Mouse (Mus musculus): ENCODE results near the gene Tbc1d22a. TPM values are rescaled to one million over a fixed set of nuclear protein-coding genes. Genes with fewer than 3 reads are reported as not detected.

Gene Tbc1d22a
- total and polyA plus RNA-seq, 3 experiments = 15.1 to 21.1 TPM; not detected in 1

- H3K9ac ChIP-seq (ENCODE audit: control insufficient read depth, low read depth, low read length, poor library complexity, severe bottlenecking) = no peak overlapping the region
- no peak overlapping the region for H3K4me3 ChIP-seq (ENCODE audit: control insufficient read depth in 1 of 2, insufficient read depth in 1 of 2, low read depth in 2 of 2, low read length in 2 of 2)
- no peaks in the 10 kb centered on the region for H3K27me3 ChIP-seq (ENCODE audit: control insufficient read depth in 1 of 2, insufficient read depth in 2 of 2, low read length in 2 of 2)
- no peaks in the 10 kb centered on the region for H3K4me1 ChIP-seq (ENCODE audit: control insufficient read depth in 1 of 2, insufficient read depth in 2 of 2, low read length in 2 of 2)
- DNase-seq (ENCODE audit: low read depth, low spot score) = no peak
- H3K27ac ChIP-seq (ENCODE audit: control insufficient read depth, low read depth, low read length) = no peak overlapping the region
- no peak for TF ChIP-seq NRF1 (IDR thresholded peaks at IDR 0.05; ENCODE audit: insufficient read depth, low read depth, low read length, poor library complexity, severe bottlenecking)
- TF ChIP-seq MAZ (IDR thresholded peaks at IDR 0.05; ENCODE audit: low read depth, low read length) = no peak
- TF ChIP-seq CTCF (IDR thresholded peaks at IDR 0.05 in 2 of 3, conservative IDR thresholded peaks at IDR 0.05 in 1 of 3; ENCODE audit: control insufficient read depth in 1 of 3, insufficient read depth in 1 of 3, low read depth in 2 of 3, low read length in 3 of 3, poor library complexity in 1 of 3, severe bottlenecking in 1 of 3) = no peak
- no peak for TF ChIP-seq MEF2A (IDR thresholded peaks at IDR 0.05; ENCODE audit: extremely low read depth, insufficient replicate concordance, low read depth, low read length, poor library complexity, severe bottlenecking)
- no peak for TF ChIP-seq RAD21 (IDR thresholded peaks at IDR 0.05; ENCODE audit: low read depth, low read length)
- TF ChIP-seq ZMIZ1 (IDR thresholded peaks at IDR 0.05; ENCODE audit: low read depth, low read length) = no peak
- TF ChIP-seq RCOR1 (IDR thresholded peaks at IDR 0.05; ENCODE audit: low read depth, low read length) = no peak
- no peak for TF ChIP-seq POLR2A (IDR thresholded peaks at IDR 0.05; ENCODE audit: control insufficient read depth in 1 of 2, insufficient read depth in 1 of 2, low read depth in 1 of 2, low read length in 2 of 2, poor library complexity in 1 of 2)
- TF ChIP-seq MYC (IDR thresholded peaks at IDR 0.05; ENCODE audit: low read depth, low read length) = no peak
- no peak for TF ChIP-seq SIN3A (IDR thresholded peaks at IDR 0.05; ENCODE audit: low read length)
- no peak for TF ChIP-seq TCF12 (IDR thresholded peaks at IDR 0.05; ENCODE audit: low read depth, low read length)
- no peak for TF ChIP-seq NELFE (IDR thresholded peaks at IDR 0.05; ENCODE audit: low read depth, low read length)
- TF ChIP-seq HCFC1 (IDR thresholded peaks at IDR 0.05; ENCODE audit: low read depth, low read length) = no peak
- TF ChIP-seq ELF1 (IDR thresholded peaks at IDR 0.05; ENCODE audit: low read depth, low read length) = no peak
- no peak for TF ChIP-seq ZKSCAN1 (IDR thresholded peaks at IDR 0.05; ENCODE audit: low read depth, low read length)
- no peak for TF ChIP-seq MYB (IDR thresholded peaks at IDR 0.05; ENCODE audit: low read depth, low read length)
- no peak for TF ChIP-seq ZC3H11A (IDR thresholded peaks at IDR 0.05; ENCODE audit: low read depth, low read length)
- no peak for TF ChIP-seq UBTF (IDR thresholded peaks at IDR 0.05; ENCODE audit: borderline replicate concordance, insufficient read depth, low read depth, low read length)
- no peaks in the 10 kb centered on the region for H3K9me3 ChIP-seq (replicated peaks; ENCODE audit: insufficient read depth, low read length)
- no peaks in the 10 kb centered on the region for H3K79me2 ChIP-seq (ENCODE audit: control insufficient read depth, insufficient read depth, low read length, poor library complexity)
- H3K36me3 ChIP-seq (ENCODE audit: control insufficient read depth in 1 of 2, insufficient read depth in 2 of 2, low read length in 2 of 2) = no peaks in the 10 kb centered on the region
Observed at GRCm38 (mm10) chr15:86432791-86433190, 218.5 kb downstream of the Tbc1d22a start.

- TF ChIP-seq TAL1 (IDR thresholded peaks at IDR 0.05; ENCODE audit: low read length) (no peak), MAZ (IDR thresholded peaks at IDR 0.05; ENCODE audit: low read depth, low read length) (no peak), TCF12 (IDR thresholded peaks at IDR 0.05; ENCODE audit: low read depth, low read length) (no peak), ZMIZ1 (IDR thresholded peaks at IDR 0.05; ENCODE audit: low read depth, low read length) (no peak)
- H3K4me1 ChIP-seq (ENCODE audit: control insufficient read depth in 1 of 2, insufficient read depth in 2 of 2, low read length in 2 of 2) = peaks cover 0 to under 1% of the 10 kb centered on the region in 2 experiments; a peak in 1 of 4 replicates
- H3K27ac ChIP-seq (ENCODE audit: control insufficient read depth, low read depth, low read length) = no peak overlapping the region
- no peaks in the 10 kb centered on the region for H3K27me3 ChIP-seq (ENCODE audit: control insufficient read depth in 1 of 2, insufficient read depth in 2 of 2, low read length in 2 of 2)
- DNase-seq (ENCODE audit: low read depth, low spot score) = no peak
- no peak overlapping the region for H3K9ac ChIP-seq (ENCODE audit: control insufficient read depth, low read depth, low read length, poor library complexity, severe bottlenecking)
- no peaks in the 10 kb centered on the region for H3K36me3 ChIP-seq (ENCODE audit: control insufficient read depth in 1 of 2, insufficient read depth in 2 of 2, low read length in 2 of 2)
- no peaks in the 10 kb centered on the region for H3K9me3 ChIP-seq (replicated peaks; ENCODE audit: insufficient read depth, low read length)
- H3K79me2 ChIP-seq (ENCODE audit: control insufficient read depth, insufficient read depth, low read length, poor library complexity) = no peaks in the 10 kb centered on the region
- H3K4me3 ChIP-seq (ENCODE audit: control insufficient read depth in 1 of 2, insufficient read depth in 1 of 2, low read depth in 2 of 2, low read length in 2 of 2) = no peak overlapping the region
Observed at GRCm38 (mm10) chr15:86433378-86433777, 219.1 kb downstream of the Tbc1d22a start.

Measured in MEL (cell line).